Mouse (Mus musculus): ENCODE measurements around the gene Scmh1. TPM values are rescaled to one million over a fixed set of nuclear protein-coding genes. Genes with fewer than 3 reads are reported as not detected.

Scmh1 gene
- polyA plus RNA-seq, 1 experiment from 2014 or later: 59.1 TPM

GRCm38 (mm10) chr4:120420193-120420592, 15.1 kb downstream of the Scmh1 start:
- DNase-seq (ENCODE audit: low spot score): no peak
- H3K36me3 ChIP-seq: 0 out of 2 replicates have a peak, but pooled peaks cover 1% of the 10 kb centered on the region
- H3K4me3 ChIP-seq: no peak overlapping the region
- no peaks in the 10 kb centered on the region for H3K9me3 ChIP-seq
- H3K4me1 ChIP-seq (replicated peaks): peaks cover 12% of the 10 kb centered on the region
- no peak overlapping the region for H3K27ac ChIP-seq
- H3K27me3 ChIP-seq (ENCODE audit: insufficient read depth, poor library complexity, severe bottlenecking): no peaks in the 10 kb centered on the region

GRCm38 (mm10) chr4:120420685-120421084, 15.6 kb downstream of the Scmh1 start:
- H3K4me1 ChIP-seq (replicated peaks): peaks cover 12% of the 10 kb centered on the region
- no peaks in the 10 kb centered on the region for H3K9me3 ChIP-seq
- H3K36me3 ChIP-seq: no peaks in the 10 kb centered on the region
- no peaks in the 10 kb centered on the region for H3K27me3 ChIP-seq (ENCODE audit: insufficient read depth, poor library complexity, severe bottlenecking)
- 0 out of 2 replicates have a peak overlapping the region, but pooled peaks have one; percentile 18 for H3K27ac ChIP-seq
- peak; percentile 23 for DNase-seq (ENCODE audit: low spot score)
- no peak overlapping the region for H3K4me3 ChIP-seq

- no peaks in the 10 kb centered on the region for H3K27me3 ChIP-seq (ENCODE audit: insufficient read depth, poor library complexity, severe bottlenecking)
- no peak overlapping the region for H3K27ac ChIP-seq
- peaks cover 7% of the 10 kb centered on the region; the same call in 1 of the 2 replicates for H3K4me1 ChIP-seq (replicated peaks)
- no peak overlapping the region for H3K4me3 ChIP-seq
- no peak for DNase-seq (ENCODE audit: low spot score)
- H3K9me3 ChIP-seq: no peaks in the 10 kb centered on the region
- H3K36me3 ChIP-seq: no peaks in the 10 kb centered on the region
Measured at GRCm38 (mm10) chr4:120430601-120431000, 25.5 kb downstream of the Scmh1 start.

- no peak overlapping the region for H3K4me3 ChIP-seq
Measured at GRCm38 (mm10) chr4:120432599-120433373, 27.7 kb downstream of the Scmh1 start.

GRCm38 (mm10) chr4:120461741-120462140, 56.7 kb downstream of the Scmh1 start:
- no peak overlapping the region for H3K27ac ChIP-seq
- H3K4me1 ChIP-seq (replicated peaks): no peaks in the 10 kb centered on the region
- H3K4me3 ChIP-seq: no peak overlapping the region
- no peak for DNase-seq (ENCODE audit: low spot score)
- H3K27me3 ChIP-seq (ENCODE audit: insufficient read depth, poor library complexity, severe bottlenecking): no peaks in the 10 kb centered on the region
- 88% methylated on average over 4 of the region's 4 CpGs for WGBS
- H3K9me3 ChIP-seq: no peaks in the 10 kb centered on the region
- peaks cover 6% of the 10 kb centered on the region for H3K36me3 ChIP-seq

More at GRCm38 (mm10) chr4:120432599-120433373, 27.7 kb downstream of the Scmh1 start:
- Histone ChIP-seq H3K9me3 (no peaks in the 10 kb centered on the region), H3K27ac (no peak overlapping the region), H3K36me3 (no peaks in the 10 kb centered on the region), H3K27me3 (ENCODE audit: insufficient read depth, poor library complexity, severe bottlenecking) (no peaks in the 10 kb centered on the region), H3K4me1 (replicated peaks) (peaks cover 7% of the 10 kb centered on the region; the same call in 1 of the 2 replicates)
- WGBS: 74% methylated on average over 11 of the region's 11 CpGs
- DNase-seq (ENCODE audit: low spot score): no peak

- H3K36me3 ChIP-seq: peaks cover 63% of the 10 kb centered on the region
- no peaks in the 10 kb centered on the region for H3K27me3 ChIP-seq (ENCODE audit: insufficient read depth, poor library complexity, severe bottlenecking)
- no peak overlapping the region for H3K4me3 ChIP-seq
- no peaks in the 10 kb centered on the region for H3K4me1 ChIP-seq (replicated peaks)
- 87% methylated on average over 2 of the region's 2 CpGs for WGBS
- H3K27ac ChIP-seq: no peak overlapping the region
- DNase-seq (ENCODE audit: low spot score): no peak
- no peaks in the 10 kb centered on the region for H3K9me3 ChIP-seq
Measured at GRCm38 (mm10) chr4:120472946-120473345, 67.9 kb downstream of the Scmh1 start.

- WGBS: 68% methylated on average over 1 of the region's 1 CpGs
- DNase-seq (ENCODE audit: low spot score): no peak
- Histone ChIP-seq H3K36me3 (peaks cover 41% of the 10 kb centered on the region), H3K27me3 (ENCODE audit: insufficient read depth, poor library complexity, severe bottlenecking) (no peaks in the 10 kb centered on the region), H3K27ac (no peak overlapping the region), H3K4me3 (no peak overlapping the region), H3K4me1 (replicated peaks) (no peaks in the 10 kb centered on the region), H3K9me3 (no peaks in the 10 kb centered on the region)
Measured at GRCm38 (mm10) chr4:120487707-120488106, 82.6 kb downstream of the Scmh1 start.

GRCm38 (mm10) chr4:120506955-120507354, 101.9 kb downstream of the Scmh1 start:
- peaks cover 64% of the 10 kb centered on the region for H3K36me3 ChIP-seq
- H3K4me3 ChIP-seq: no peak overlapping the region
- H3K27ac ChIP-seq: no peak overlapping the region
- no peaks in the 10 kb centered on the region for H3K27me3 ChIP-seq (ENCODE audit: insufficient read depth, poor library complexity, severe bottlenecking)
- no peaks in the 10 kb centered on the region for H3K4me1 ChIP-seq (replicated peaks)
- peaks cover 4% of the 10 kb centered on the region for H3K9me3 ChIP-seq
- DNase-seq (ENCODE audit: low spot score): no peak
- 92% methylated on average over 1 of the region's 1 CpGs for WGBS

- H3K9me3 ChIP-seq: peaks cover 4% of the 10 kb centered on the region
- DNase-seq (ENCODE audit: low spot score): no peak
- 96% methylated on average over 4 of the region's 4 CpGs for WGBS
- H3K27ac ChIP-seq: no peak overlapping the region
- H3K27me3 ChIP-seq (ENCODE audit: insufficient read depth, poor library complexity, severe bottlenecking): no peaks in the 10 kb centered on the region
- peaks cover 77% of the 10 kb centered on the region for H3K36me3 ChIP-seq
- H3K4me3 ChIP-seq: no peak overlapping the region
- no peaks in the 10 kb centered on the region for H3K4me1 ChIP-seq (replicated peaks)
Measured at GRCm38 (mm10) chr4:120511203-120511602, 106.1 kb downstream of the Scmh1 start.

GRCm38 (mm10) chr4:120514366-120514765, 109.3 kb downstream of the Scmh1 start:
- H3K36me3 ChIP-seq: peaks cover 76% of the 10 kb centered on the region
- H3K9me3 ChIP-seq: peaks cover 3% of the 10 kb centered on the region
- WGBS: 97% methylated on average over 2 of the region's 2 CpGs
- H3K27me3 ChIP-seq (ENCODE audit: insufficient read depth, poor library complexity, severe bottlenecking): no peaks in the 10 kb centered on the region
- no peaks in the 10 kb centered on the region for H3K4me1 ChIP-seq (replicated peaks)
- DNase-seq (ENCODE audit: low spot score): no peak
- no peak overlapping the region for H3K4me3 ChIP-seq
- H3K27ac ChIP-seq: no peak overlapping the region

GRCm38 (mm10) chr4:120516491-120516890, 111.4 kb downstream of the Scmh1 start:
- H3K4me1 ChIP-seq (replicated peaks): no peaks in the 10 kb centered on the region
- peaks cover 78% of the 10 kb centered on the region for H3K36me3 ChIP-seq
- H3K4me3 ChIP-seq: no peak overlapping the region
- no peaks in the 10 kb centered on the region for H3K27me3 ChIP-seq (ENCODE audit: insufficient read depth, poor library complexity, severe bottlenecking)
- WGBS: 95% methylated on average over 7 of the region's 7 CpGs
- H3K27ac ChIP-seq: no peak overlapping the region
- no peak for DNase-seq (ENCODE audit: low spot score)
- no peaks in the 10 kb centered on the region for H3K9me3 ChIP-seq

GRCm38 (mm10) chr4:120516907-120517306, 111.8 kb downstream of the Scmh1 start:
- Histone ChIP-seq H3K4me3 (no peak overlapping the region), H3K4me1 (replicated peaks) (no peaks in the 10 kb centered on the region), H3K27me3 (ENCODE audit: insufficient read depth, poor library complexity, severe bottlenecking) (no peaks in the 10 kb centered on the region), H3K9me3 (no peaks in the 10 kb centered on the region), H3K36me3 (peaks cover 78% of the 10 kb centered on the region), H3K27ac (no peak overlapping the region)
- WGBS: 93% methylated on average over 7 of the region's 7 CpGs
- DNase-seq (ENCODE audit: low spot score): no peak

- H3K36me3 ChIP-seq: peaks cover 83% of the 10 kb centered on the region
- WGBS: 85% methylated on average over 4 of the region's 4 CpGs
- no peaks in the 10 kb centered on the region for H3K9me3 ChIP-seq
- H3K4me1 ChIP-seq (replicated peaks): no peaks in the 10 kb centered on the region
- no peak for DNase-seq (ENCODE audit: low spot score)
- no peak overlapping the region for H3K4me3 ChIP-seq
- H3K27me3 ChIP-seq (ENCODE audit: insufficient read depth, poor library complexity, severe bottlenecking): no peaks in the 10 kb centered on the region
- H3K27ac ChIP-seq: no peak overlapping the region
Measured at GRCm38 (mm10) chr4:120517335-120517734, 112.3 kb downstream of the Scmh1 start.

All from hindbrain, embryonic 10.5 days (tissue).